Mouse (Mus musculus) heart, adult 9 months (tissue): ENCODE measurements around the gene Spin1.
A peak's percentile ranks its signal among the peaks of the same experiment; 100 is the strongest.
"Not testable (repeated sequence)": the region's sequence is repeated elsewhere in the genome, so short reads cannot be mapped to it uniquely, and the experiment has no call there.

Experiments
- DNase-seq, 2 experiments: peaks; one replicate each; pipeline ENCODE4 v3.0.0; 2022; ENCODE audit warnings: low spot score in 2 of 2

Spin1 gene

GRCm38 (mm10) chr13:51100233-51101015 lies at the start of gene Spin1:
TSS of gene Spin1 (plus strand) at chr13:51100880.
- DNase-seq, result peak; percentile 82 to 85

- DNase-seq, result no peak
Observed at GRCm38 (mm10) chr13:51051016-51051415, 49.7 kb upstream of the Spin1 start.

GRCm38 (mm10) chr13:51052408-51052807 lies 48.3 kb upstream of the Spin1 start:
- DNase-seq, result no peak

- DNase-seq, result no peak
Observed at GRCm38 (mm10) chr13:51063024-51063423, 37.7 kb upstream of the Spin1 start.

GRCm38 (mm10) chr13:51063721-51064120 lies 37.0 kb upstream of the Spin1 start:
- DNase-seq, result no peak

- DNase-seq, result no peak
Observed at GRCm38 (mm10) chr13:51064429-51064828, 36.3 kb upstream of the Spin1 start.

GRCm38 (mm10) chr13:51071063-51071680 lies 29.5 kb upstream of the Spin1 start:
- DNase-seq, result peak; percentile 42

GRCm38 (mm10) chr13:51071763-51072276 lies 28.9 kb upstream of the Spin1 start:
- DNase-seq, result peak; percentile 34 to 45

- DNase-seq, result no peak
Observed at GRCm38 (mm10) chr13:51072917-51073843, 27.5 kb upstream of the Spin1 start.

GRCm38 (mm10) chr13:51074081-51074680 lies 26.5 kb upstream of the Spin1 start:
- DNase-seq, result peak; percentile 6 to 10

GRCm38 (mm10) chr13:51076191-51076590 lies 24.5 kb upstream of the Spin1 start:
- not testable (repeated sequence) for DNase-seq

GRCm38 (mm10) chr13:51078586-51078985 lies 22.1 kb upstream of the Spin1 start:
- DNase-seq, result not testable (repeated sequence)

GRCm38 (mm10) chr13:51080801-51081200 lies 19.9 kb upstream of the Spin1 start:
- DNase-seq, result no peak

GRCm38 (mm10) chr13:51084241-51084640 lies 16.4 kb upstream of the Spin1 start:
- peak in 1 of 2 experiments; percentile 23 for DNase-seq

GRCm38 (mm10) chr13:51085941-51086340 lies 14.7 kb upstream of the Spin1 start:
- DNase-seq, result no peak

GRCm38 (mm10) chr13:51087253-51087652 lies 13.4 kb upstream of the Spin1 start:
- no peak for DNase-seq

GRCm38 (mm10) chr13:51088207-51088606 lies 12.5 kb upstream of the Spin1 start:
- no peak for DNase-seq

GRCm38 (mm10) chr13:51089058-51089457 lies 11.6 kb upstream of the Spin1 start:
- DNase-seq, result no peak

GRCm38 (mm10) chr13:51090105-51090661 lies 10.5 kb upstream of the Spin1 start:
- DNase-seq, result no peak

GRCm38 (mm10) chr13:51093430-51093829 lies 7.2 kb upstream of the Spin1 start:
- no peak for DNase-seq
